Mouse (Mus musculus): Measurements from ENCODE around the gene Alb.

The Alb gene

DNA sequence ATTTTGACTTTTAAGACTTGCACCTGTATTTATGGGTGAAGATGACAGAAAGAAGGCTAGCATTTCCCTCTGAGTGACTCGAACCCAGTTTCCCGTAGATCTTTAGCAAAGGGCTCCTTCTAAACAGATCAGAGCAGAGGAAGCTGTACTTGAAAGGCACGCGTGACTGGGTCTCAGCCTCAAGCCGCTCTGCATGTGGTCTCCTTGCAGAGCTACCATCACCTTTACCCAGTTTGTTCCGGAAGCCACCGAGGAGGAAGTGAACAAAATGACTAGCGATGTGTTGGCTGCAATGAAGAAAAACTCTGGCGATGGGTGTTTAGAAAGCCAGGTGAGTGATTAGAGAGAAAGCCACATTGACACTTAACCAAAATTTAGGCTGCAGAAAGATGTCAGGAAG is 31.7 kb downstream of the Alb start:
- peak; percentile 62 for DNase-seq (ENCODE audit: low read depth, low spot score)

DNA sequence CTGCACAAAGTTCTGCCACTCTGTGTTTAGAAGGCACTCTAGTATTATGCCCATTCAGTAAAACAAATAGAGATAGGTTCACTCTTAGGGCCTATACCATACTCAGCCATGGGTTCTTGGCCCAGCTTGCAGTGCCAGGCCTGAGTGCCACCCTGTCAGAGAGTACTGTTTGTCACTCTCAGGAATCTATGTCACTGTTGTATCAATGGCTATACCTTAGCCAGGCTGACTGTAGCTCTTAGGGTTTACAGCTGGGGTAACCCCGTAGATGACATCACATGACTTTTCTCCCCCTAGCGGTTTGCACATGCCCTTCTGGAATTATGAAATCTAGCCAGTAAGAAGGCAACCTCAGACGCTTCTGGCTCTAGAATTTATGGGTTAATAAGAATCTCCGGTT is 33.6 kb downstream of the Alb start:
- DNase-seq (ENCODE audit: low read depth, low spot score), result no peak

DNA sequence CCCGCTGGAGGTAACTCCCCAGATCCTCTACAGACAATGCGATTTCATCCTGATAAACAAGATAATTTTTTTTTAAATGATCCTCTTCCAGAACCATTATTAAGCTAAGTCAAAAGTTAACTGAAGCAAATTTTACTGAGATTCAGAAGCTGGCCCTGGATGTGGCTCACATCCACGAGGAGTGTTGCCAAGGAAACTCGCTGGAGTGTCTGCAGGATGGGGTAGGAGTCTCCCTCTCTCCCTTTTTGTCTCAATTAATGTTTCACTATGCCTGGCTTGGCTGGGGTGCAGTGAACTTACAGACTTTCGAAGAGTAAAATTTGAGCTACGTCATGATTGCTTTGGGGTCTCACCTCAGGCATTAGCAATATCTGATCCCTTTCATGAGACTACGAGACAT is 38.8 kb downstream of the Alb start:
- DNase-seq (ENCODE audit: low read depth, low spot score), result no peak

DNA sequence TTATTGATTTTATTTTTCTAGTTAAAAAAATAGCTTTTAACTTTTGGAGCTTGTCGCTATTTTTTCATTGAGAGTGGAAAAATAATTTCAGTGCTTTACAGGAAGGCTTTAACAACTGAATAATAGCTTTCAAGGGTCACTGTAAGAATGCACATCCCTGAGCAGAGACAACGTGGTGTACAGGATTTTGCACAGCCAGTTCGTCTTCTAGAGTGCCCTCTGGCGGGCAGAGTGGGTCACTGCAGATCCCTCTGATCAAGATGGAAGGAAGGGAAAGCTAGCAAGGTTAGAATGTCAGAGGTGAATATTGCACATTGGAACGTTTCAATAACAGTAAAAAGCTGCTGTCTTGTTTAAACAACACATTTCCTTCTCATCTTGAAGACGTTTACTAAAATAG is 40.0 kb downstream of the Alb start:
- DNase-seq (ENCODE audit: low read depth, low spot score), result peak; percentile 80

DNA sequence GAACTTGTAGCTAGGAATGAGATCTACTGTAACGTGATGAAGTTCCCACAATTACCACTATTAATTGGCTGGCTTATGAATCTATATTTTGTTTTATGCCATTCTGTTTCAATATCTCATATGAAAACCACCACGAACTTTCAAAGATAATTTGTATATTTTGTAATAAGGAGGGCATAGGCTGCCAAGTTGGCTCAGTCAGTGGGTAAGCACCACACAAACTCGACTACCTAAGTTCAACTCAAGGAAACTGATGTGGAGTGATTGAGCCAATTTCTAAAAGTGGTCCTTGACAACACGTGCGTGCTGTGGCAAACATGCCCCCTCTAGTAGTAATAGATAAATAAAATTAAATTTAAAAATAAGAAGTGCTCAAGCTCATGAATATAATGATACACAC is 41.1 kb downstream of the Alb start:
- DNase-seq (ENCODE audit: low read depth, low spot score), result no peak

DNA sequence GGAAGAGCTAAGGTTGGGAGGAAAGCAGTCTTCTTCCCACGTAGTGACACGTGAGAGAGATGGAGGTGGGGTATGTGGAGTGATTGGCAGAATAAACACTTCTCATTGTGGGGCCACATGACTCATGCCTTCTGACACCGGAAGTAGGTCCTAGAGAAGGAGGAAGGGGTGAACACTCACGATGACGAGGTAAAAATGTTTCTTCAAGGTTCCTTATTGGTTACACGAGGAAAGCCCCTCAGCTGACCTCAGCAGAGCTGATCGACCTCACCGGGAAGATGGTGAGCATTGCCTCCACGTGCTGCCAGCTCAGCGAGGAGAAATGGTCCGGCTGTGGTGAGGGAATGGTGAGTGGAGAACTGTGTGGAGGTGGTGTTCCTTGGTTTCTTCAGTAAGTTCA is 44.0 kb downstream of the Alb start:
- DNase-seq (ENCODE audit: low read depth, low spot score), result no peak

DNA sequence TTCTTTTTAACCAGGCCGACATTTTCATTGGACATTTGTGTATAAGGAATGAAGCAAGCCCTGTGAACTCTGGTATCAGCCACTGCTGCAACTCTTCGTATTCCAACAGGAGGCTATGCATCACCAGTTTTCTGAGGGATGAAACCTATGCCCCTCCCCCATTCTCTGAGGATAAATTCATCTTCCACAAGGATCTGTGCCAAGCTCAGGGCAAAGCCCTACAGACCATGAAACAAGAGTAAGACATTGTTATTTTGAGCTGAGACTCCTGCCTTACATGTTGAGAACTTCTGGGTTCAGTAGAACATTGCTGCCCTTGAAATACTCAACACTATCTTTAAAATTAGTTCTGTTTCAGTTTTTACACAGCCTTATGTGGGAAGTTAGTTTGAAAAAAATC is 45.8 kb downstream of the Alb start:
- DNase-seq (ENCODE audit: low read depth, low spot score), result no peak

DNA sequence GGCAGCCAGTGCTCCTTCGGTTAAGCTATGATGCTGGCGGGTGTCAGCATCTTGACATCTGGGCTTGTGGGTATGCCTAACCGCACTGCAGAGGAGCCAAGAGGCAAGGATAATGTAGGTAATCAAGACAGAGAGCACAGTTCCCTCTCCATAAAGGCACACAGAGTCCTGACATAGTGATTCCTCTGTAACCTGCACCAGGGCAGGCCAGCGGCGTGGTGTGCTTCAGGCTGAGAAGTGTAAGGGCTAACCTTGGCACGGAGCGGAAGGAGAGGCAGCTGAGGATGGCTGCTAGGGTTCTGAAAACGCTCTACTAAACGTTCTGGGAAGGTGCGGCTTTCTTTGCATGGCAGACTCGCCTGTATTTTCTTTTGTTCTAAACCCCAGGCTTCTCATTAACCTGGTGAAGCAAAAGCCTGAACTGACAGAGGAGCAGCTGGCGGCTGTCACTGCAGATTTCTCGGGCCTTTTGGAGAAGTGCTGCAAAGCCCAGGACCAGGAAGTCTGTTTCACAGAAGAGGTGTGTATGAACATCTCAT is 46.8 kb downstream of the Alb start:
- DNase-seq (ENCODE audit: low read depth, low spot score), result no peak

DNA sequence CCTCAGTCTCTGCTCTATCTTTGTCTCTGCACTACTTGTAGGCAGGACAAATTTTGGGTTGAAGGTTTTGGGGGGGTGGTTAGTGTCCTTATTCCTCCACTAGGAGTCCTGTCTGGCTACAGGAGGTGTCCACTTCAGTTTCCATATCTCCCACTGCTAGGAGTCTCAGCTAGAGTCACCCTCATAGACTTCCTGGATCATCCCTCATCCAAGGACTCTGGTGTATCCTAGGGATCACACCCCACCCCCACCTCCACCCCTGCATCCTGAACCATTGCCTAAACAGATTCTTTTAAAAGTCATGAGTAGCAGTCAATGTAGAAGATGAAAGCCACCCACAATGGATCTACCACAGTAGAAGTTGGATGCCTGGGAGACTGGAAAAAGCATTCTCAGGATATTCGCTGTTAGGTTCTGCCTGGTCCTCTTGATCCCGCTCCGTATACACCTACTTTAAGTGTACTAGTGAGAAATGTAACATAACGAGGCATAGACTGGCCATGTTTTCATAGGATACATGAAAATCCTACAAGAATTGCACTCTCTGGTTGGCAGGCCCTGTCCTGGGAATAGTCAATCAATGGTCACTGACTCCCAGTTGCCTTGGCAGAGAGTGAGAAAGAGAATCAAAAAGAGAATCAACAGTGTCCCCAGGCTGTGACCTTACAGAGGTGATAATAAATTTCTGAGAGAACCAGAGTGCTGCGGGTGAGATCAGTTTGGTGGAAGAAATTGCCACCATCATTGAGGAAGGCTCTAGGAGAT is 49.3 kb downstream of the Alb start:
- no peak for DNase-seq (ENCODE audit: low read depth, low spot score)

DNA sequence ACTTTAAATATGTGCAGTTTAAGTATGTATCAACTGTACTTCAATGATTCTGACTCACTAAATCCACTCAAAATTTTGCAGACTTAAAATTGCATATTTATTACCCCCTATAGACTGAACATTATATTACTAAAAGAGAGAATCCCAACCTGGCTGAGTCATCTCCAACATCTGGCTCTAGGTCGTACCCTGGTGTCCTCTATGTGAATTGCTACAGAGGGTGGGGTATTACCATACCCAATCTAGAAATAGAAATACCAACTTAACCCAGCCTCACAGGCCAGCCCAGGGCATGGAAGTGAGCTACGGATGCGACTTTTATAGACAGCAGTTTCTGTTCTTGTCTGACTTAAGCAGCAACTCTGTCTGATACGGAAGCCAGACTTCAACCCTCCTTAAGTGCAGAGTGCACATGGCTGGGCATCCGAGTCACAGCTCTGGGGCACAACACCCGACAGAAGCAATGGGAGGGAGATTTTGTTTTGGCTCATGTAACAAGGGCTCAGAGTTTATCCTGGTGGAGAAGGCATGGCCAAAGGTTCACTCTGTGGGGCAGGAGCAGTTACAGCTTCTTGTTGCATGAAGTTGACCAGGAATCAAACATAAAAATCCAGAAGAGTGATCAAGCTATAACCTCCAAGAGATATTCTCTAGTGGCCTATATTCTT is 51.7 kb downstream of the Alb start:
- DNase-seq (ENCODE audit: low read depth, low spot score), result no peak

DNA sequence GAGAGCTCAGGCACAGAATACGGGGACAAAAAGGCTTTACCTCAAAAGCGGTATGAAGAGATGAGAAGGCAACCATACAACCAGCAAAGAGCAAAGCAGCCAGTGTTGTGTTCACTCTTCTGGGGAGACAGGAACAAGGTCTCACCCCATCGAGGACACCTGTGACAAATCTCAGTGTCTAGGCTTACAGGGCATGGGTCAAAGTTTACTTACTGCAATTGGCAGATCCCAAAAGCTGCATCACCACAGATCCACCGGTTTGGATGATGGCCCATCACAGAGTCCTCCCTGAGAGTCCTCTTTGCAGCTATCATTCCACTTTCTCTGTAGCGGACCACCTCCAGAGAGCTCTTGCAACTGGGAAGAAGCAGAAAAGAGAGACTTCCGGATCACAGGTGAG is 54.9 kb downstream of the Alb start:
- no peak for DNase-seq (ENCODE audit: low read depth, low spot score)

DNA sequence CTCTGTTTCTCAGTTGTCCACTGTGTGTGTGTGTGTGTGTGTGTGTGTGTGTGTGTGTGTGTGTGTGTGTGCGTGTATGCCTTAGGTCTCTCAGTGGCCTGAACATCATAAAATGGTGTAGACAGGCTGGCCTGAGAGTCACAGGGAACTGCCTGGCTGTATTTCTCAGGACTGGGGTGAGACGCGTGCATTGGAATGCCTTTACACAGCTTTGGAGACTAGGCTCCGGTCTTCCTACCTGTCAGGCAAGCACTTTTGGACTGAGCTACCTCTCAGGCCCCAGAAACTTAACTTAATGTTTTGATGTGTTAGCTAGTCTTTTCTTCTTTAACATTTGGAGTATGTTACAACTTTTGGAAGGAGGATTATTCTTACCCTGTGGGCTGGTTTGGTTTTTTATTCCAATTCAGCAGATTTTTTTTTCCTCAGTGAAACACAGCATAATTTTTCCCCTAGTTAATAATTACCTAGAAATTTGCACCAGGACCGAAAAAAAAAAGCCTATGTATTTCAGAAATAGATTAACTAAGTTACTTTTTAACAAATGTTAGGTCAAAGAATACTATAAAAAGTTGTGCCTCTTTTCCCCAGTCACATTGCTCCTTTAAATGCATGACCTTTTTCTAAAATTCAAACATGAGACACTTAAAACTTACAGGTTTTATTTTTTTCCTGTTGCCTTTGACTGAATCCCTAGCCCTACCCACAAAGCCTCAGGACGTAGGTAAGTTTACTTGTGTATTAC is 57.8 kb downstream of the Alb start, which contains the start of gene Afm:
Gene Afm (plus strand): TSS at position 577 of the 745 bp plus-strand sequence.
- no peak for DNase-seq (ENCODE audit: low read depth, low spot score)

All from CD4-positive, CD25-positive, alpha-beta regulatory T cell, adult 2 months (primary cell).